Mouse (Mus musculus) neural tube, embryonic 15.5 days (tissue): ENCODE measurements at regions not wholly inside any gene's neighbourhood (a gene's known extent, or its start where the extent isn't known, plus 50 kb on each side); places are given as distances from the start of the nearest gene placed in this dataset.

ENCODE experiments used
- ATAC-seq: fragments of 200-750 bp; cut with Nextera tagmentation; 2 replicates; pipeline ENCODE4 v1.8.0; 2017; ENCODE audit warnings: mild to moderate bottlenecking, moderate TSS enrichment, moderate library complexity; ENCODE audit not compliant: low FRiP score
- H3K27ac ChIP-seq: fragments of 300-500 bp; sonication (generic); replicated peaks from 2 replicates; pipeline ENCODE4 v1.5.1; 2015; ENCODE audit warnings: mild to moderate bottlenecking, inconsistent platforms
- H3K27me3 ChIP-seq: fragments of 300-500 bp; sonication (generic); replicated peaks from 2 replicates; pipeline ENCODE4 v1.6.1; 2015; ENCODE audit warnings: inconsistent platforms
- H3K36me3 ChIP-seq: fragments of 300-500 bp; sonication (generic); 2 replicates; pipeline ENCODE4 v1.6.1; 2015; ENCODE audit warnings: inconsistent platforms
- H3K4me1 ChIP-seq: fragments of 300-500 bp; sonication (generic); 2 replicates; pipeline ENCODE4 v1.6.1; 2015; ENCODE audit warnings: inconsistent platforms
- H3K4me2 ChIP-seq: fragments of 300-500 bp; sonication (generic); 2 replicates; pipeline ENCODE4 v1.6.1; 2015; ENCODE audit warnings: inconsistent platforms, mild to moderate bottlenecking, moderate library complexity
- H3K4me3 ChIP-seq: fragments of 300-500 bp; sonication (generic); replicated peaks from 2 replicates; pipeline ENCODE4 v1.5.1; 2015; ENCODE audit warnings: mild to moderate bottlenecking, inconsistent platforms
- H3K9ac ChIP-seq: fragments of 300-500 bp; sonication (generic); replicated peaks from 2 replicates; pipeline ENCODE4 v1.6.1; 2015; ENCODE audit warnings: mild to moderate bottlenecking, inconsistent platforms
- H3K9me3 ChIP-seq: fragments of 300-500 bp; sonication (generic); replicated peaks from 2 replicates; pipeline ENCODE4 v1.6.1; 2016; ENCODE audit warnings: inconsistent platforms
- WGBS: fragments of 180-500 bp; shearing (Covaris S2); methylation state at CpG from one replicate; pipeline ENCODE4 v1.1.7; 2015; ENCODE audit warnings: mixed read lengths; 5-methylcytosine and 5-hydroxymethylcytosine counted together

GRCm38 (mm10) chr9:93991141-93991540 is 546.7 kb downstream of the 1190002N15Rik start:
- Histone ChIP-seq H3K27me3 (no peaks in the 10 kb centered on the region), H3K9ac (no peak overlapping the region), H3K9me3 (no peaks in the 10 kb centered on the region), H3K27ac (no peak overlapping the region), H3K4me2 (no peak overlapping the region), H3K4me3 (no peak overlapping the region), H3K36me3 (no peaks in the 10 kb centered on the region), H3K4me1 (no peaks in the 10 kb centered on the region)
- 81% methylated on average over 1 of the region's 1 CpGs for WGBS
- no peak for ATAC-seq

GRCm38 (mm10) chr9:93981136-93981535 is 556.7 kb downstream of the 1190002N15Rik start:
- Histone ChIP-seq H3K9ac (no peak overlapping the region), H3K36me3 (no peaks in the 10 kb centered on the region)
- WGBS: 86% methylated on average over 2 of the region's 2 CpGs

GRCm38 (mm10) chr9:93969691-93970284 is 568.1 kb downstream of the 1190002N15Rik start:
- Histone ChIP-seq H3K4me3 (no peak overlapping the region), H3K27me3 (no peaks in the 10 kb centered on the region), H3K4me1 (no peaks in the 10 kb centered on the region), H3K9ac (no peak overlapping the region), H3K4me2 (no peak overlapping the region), H3K36me3 (no peaks in the 10 kb centered on the region), H3K9me3 (no peaks in the 10 kb centered on the region), H3K27ac (no peak overlapping the region)
- ATAC-seq: no peak
- WGBS: 75% methylated on average over 6 of the region's 6 CpGs

More at GRCm38 (mm10) chr9:93981136-93981535, 556.7 kb downstream of the 1190002N15Rik start:
- H3K4me3 ChIP-seq: no peak overlapping the region
- no peak overlapping the region for H3K27ac ChIP-seq
- H3K4me1 ChIP-seq: no peaks in the 10 kb centered on the region
- no peaks in the 10 kb centered on the region for H3K9me3 ChIP-seq
- no peak for ATAC-seq
- H3K27me3 ChIP-seq: no peaks in the 10 kb centered on the region
- H3K4me2 ChIP-seq: no peak overlapping the region

- no peak overlapping the region for H3K27ac ChIP-seq
- no peak overlapping the region for H3K4me3 ChIP-seq
- no peaks in the 10 kb centered on the region for H3K9me3 ChIP-seq
- H3K9ac ChIP-seq: no peak overlapping the region
- ATAC-seq: no peak
- H3K36me3 ChIP-seq: no peaks in the 10 kb centered on the region
- no peaks in the 10 kb centered on the region for H3K27me3 ChIP-seq
- no peaks in the 10 kb centered on the region for H3K4me1 ChIP-seq
- WGBS: 74% methylated on average over 5 of the region's 5 CpGs
- H3K4me2 ChIP-seq: no peak overlapping the region
These were observed 568.8 kb downstream of the 1190002N15Rik start for GRCm38 (mm10) chr9:93969118-93969517.

- no peak overlapping the region for H3K27ac ChIP-seq
- ATAC-seq: no peak
- H3K4me1 ChIP-seq: no peaks in the 10 kb centered on the region
- no peaks in the 10 kb centered on the region for H3K9me3 ChIP-seq
- no peak overlapping the region for H3K9ac ChIP-seq
- H3K4me2 ChIP-seq: no peak overlapping the region
- H3K36me3 ChIP-seq: no peaks in the 10 kb centered on the region
- H3K4me3 ChIP-seq: no peak overlapping the region
- H3K27me3 ChIP-seq: no peaks in the 10 kb centered on the region
These were observed 582.4 kb downstream of the 1190002N15Rik start for GRCm38 (mm10) chr9:93955235-93956040.

- Histone ChIP-seq H3K4me1 (no peaks in the 10 kb centered on the region), H3K4me2 (no peak overlapping the region), H3K27ac (no peak overlapping the region), H3K36me3 (no peaks in the 10 kb centered on the region), H3K27me3 (no peaks in the 10 kb centered on the region), H3K9ac (no peak overlapping the region), H3K9me3 (no peaks in the 10 kb centered on the region), H3K4me3 (no peak overlapping the region)
- no peak for ATAC-seq
- WGBS: 69% methylated on average over 1 of the region's 1 CpGs
These were observed 589.2 kb downstream of the 1190002N15Rik start for GRCm38 (mm10) chr9:93948671-93949070.

GRCm38 (mm10) chr9:93947053-93947452 is 590.8 kb downstream of the 1190002N15Rik start:
- 97% methylated on average over 1 of the region's 1 CpGs for WGBS
- Histone ChIP-seq H3K9me3 (no peaks in the 10 kb centered on the region), H3K4me1 (no peaks in the 10 kb centered on the region), H3K4me3 (no peak overlapping the region), H3K4me2 (no peak overlapping the region), H3K27me3 (no peaks in the 10 kb centered on the region), H3K36me3 (no peaks in the 10 kb centered on the region), H3K27ac (no peak overlapping the region), H3K9ac (no peak overlapping the region)
- no peak for ATAC-seq

- H3K9ac ChIP-seq: no peak overlapping the region
- ATAC-seq: peak; percentile 45; the same call in 1 of the 2 replicates
- no peaks in the 10 kb centered on the region for H3K36me3 ChIP-seq
- H3K4me2 ChIP-seq: no peak overlapping the region
- H3K27ac ChIP-seq: no peak overlapping the region
- no peaks in the 10 kb centered on the region for H3K9me3 ChIP-seq
- no peak overlapping the region for H3K4me3 ChIP-seq
- H3K4me1 ChIP-seq: no peaks in the 10 kb centered on the region
- WGBS: 32% methylated on average over 3 of the region's 3 CpGs
- H3K27me3 ChIP-seq: no peaks in the 10 kb centered on the region
These were observed 597.7 kb downstream of the 1190002N15Rik start for GRCm38 (mm10) chr9:93940193-93940592.

GRCm38 (mm10) chr9:93930684-93931083 is 607.2 kb downstream of the 1190002N15Rik start:
- no peak for ATAC-seq
- H3K4me2 ChIP-seq: no peak overlapping the region
- WGBS: 80% methylated on average over 2 of the region's 2 CpGs

GRCm38 (mm10) chr9:93889256-93889655 is 648.6 kb downstream of the 1190002N15Rik start:
- no peaks in the 10 kb centered on the region for H3K9me3 ChIP-seq
- WGBS: 44% methylated on average over 1 of the region's 1 CpGs
- H3K27me3 ChIP-seq: no peaks in the 10 kb centered on the region
- no peak overlapping the region for H3K4me3 ChIP-seq
- H3K9ac ChIP-seq: no peak overlapping the region
- no peak for ATAC-seq
- H3K27ac ChIP-seq: no peak overlapping the region
- H3K4me1 ChIP-seq: no peaks in the 10 kb centered on the region
- no peaks in the 10 kb centered on the region for H3K36me3 ChIP-seq
- no peak overlapping the region for H3K4me2 ChIP-seq

More at GRCm38 (mm10) chr9:93930684-93931083, 607.2 kb downstream of the 1190002N15Rik start:
- Histone ChIP-seq H3K4me1 (no peaks in the 10 kb centered on the region), H3K36me3 (no peaks in the 10 kb centered on the region), H3K27me3 (no peaks in the 10 kb centered on the region), H3K4me3 (no peak overlapping the region), H3K9me3 (no peaks in the 10 kb centered on the region), H3K27ac (no peak overlapping the region), H3K9ac (no peak overlapping the region)

- Histone ChIP-seq H3K9me3 (no peaks in the 10 kb centered on the region), H3K27me3 (no peaks in the 10 kb centered on the region), H3K4me3 (no peak overlapping the region), H3K9ac (no peak overlapping the region), H3K4me1 (no peaks in the 10 kb centered on the region), H3K36me3 (no peaks in the 10 kb centered on the region), H3K4me2 (no peak overlapping the region), H3K27ac (no peak overlapping the region)
- WGBS: 19% methylated on average over 2 of the region's 2 CpGs
- no peak for ATAC-seq
These were observed 657.8 kb downstream of the 1190002N15Rik start for GRCm38 (mm10) chr9:93880112-93880511.

GRCm38 (mm10) chr9:93879572-93879971 is 658.3 kb downstream of the 1190002N15Rik start:
- no peaks in the 10 kb centered on the region for H3K4me1 ChIP-seq
- no peak for ATAC-seq
- WGBS: 48% methylated on average over 2 of the region's 2 CpGs

More at GRCm38 (mm10) chr9:93879572-93879971, 658.3 kb downstream of the 1190002N15Rik start:
- H3K9ac ChIP-seq: no peak overlapping the region
- no peaks in the 10 kb centered on the region for H3K27me3 ChIP-seq
- H3K4me2 ChIP-seq: no peak overlapping the region
- H3K4me3 ChIP-seq: no peak overlapping the region
- H3K36me3 ChIP-seq: no peaks in the 10 kb centered on the region
- no peaks in the 10 kb centered on the region for H3K9me3 ChIP-seq
- H3K27ac ChIP-seq: no peak overlapping the region
